Mouse (Mus musculus) urinary bladder, postnatal 0 days (tissue): ENCODE results near the gene Cdh6. TPM values are rescaled to one million over a fixed set of nuclear protein-coding genes. Genes with fewer than 3 reads are reported as not detected.

ENCODE experiments used
- polyA plus RNA-seq: library from polyadenylated mRNA; unstranded; fragments of >200 nt; fragmentation: Nextera tagmentation; extraction: Ambion mirVana; gene quantifications from 2 replicates; pipeline ENCODE4 v1.2.1, GENCODE M21; 2015

Gene Cdh6
- polyA plus RNA-seq, result 1.1 and 1.3 TPM in 2 replicates

GRCm38 (mm10) chr15:13173071-13173778, at the start of gene Cdh6:
Gene Cdh6 (minus strand): TSS chr15:13173675.

